Mouse (Mus musculus): Measurements from ENCODE around the gene Ccdc177.

DNA sequence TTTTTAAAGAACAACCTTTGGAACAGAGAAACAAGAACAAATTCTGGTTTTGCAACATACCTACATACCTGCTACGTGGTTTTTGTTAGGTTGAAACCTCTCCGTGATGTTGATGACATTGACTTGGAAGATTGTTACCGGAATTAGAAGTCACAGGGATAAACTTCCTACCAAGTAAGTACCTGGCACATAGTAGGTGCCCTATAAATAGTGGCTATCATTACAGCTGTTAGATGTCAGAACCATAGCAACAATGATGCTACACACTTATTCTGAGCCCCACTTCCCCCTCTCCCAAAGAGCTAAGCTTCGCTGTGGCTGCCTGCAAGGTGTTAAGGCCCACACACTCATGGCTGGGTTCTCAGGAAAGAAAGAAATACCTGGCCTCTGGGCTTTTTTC lies 25.1 kb upstream of the Ccdc177 start:
- TF ChIP-seq CTCF (IDR thresholded peaks at IDR 0.05; ENCODE audit: low read depth): no peak
- TF ChIP-seq EP300 (IDR thresholded peaks at IDR 0.05; ENCODE audit: low read depth): no peak
